Mouse (Mus musculus) brain, embryonic 14.5 days (tissue): ENCODE measurements around the gene Clasp2.

Experiments used
- CTCF ChIP-seq: fragments of 200-500 bp; IDR thresholded peaks from 2 replicates; pipeline ENCODE4 v1.5.1; 2012; ENCODE audit warnings: inconsistent platforms, mild to moderate bottlenecking, moderate library complexity, borderline replicate concordance; ENCODE audit not compliant: insufficient read depth, insufficient read length; ENCODE audit errors: extremely low read depth
- POLR2A ChIP-seq: fragments of 200-500 bp; IDR thresholded peaks from 2 replicates; pipeline ENCODE4 v1.6.1; 2012; ENCODE audit warnings: mild to moderate bottlenecking, inconsistent platforms, borderline replicate concordance; ENCODE audit not compliant: poor library complexity, insufficient read depth, insufficient read length, severe bottlenecking; ENCODE audit errors: extremely low read depth

GRCm38 (mm10) chr9:113724646-113725045 is 16.6 kb upstream of the Clasp2 start:
- TF ChIP-seq POLR2A (no peak), CTCF (no peak)
